9 mouse cellular contexts compared by ENCODE assay signal in genomic region chr5:111842461-111842860, GRCm38 (mm10).
DNase-seq lines count a peak whose midpoint lies in the region; ATAC-seq and TF ChIP-seq lines count a peak whose summit lies in the region.
"Had no signal": no experiment of that assay in that cellular context is flagged by ENCODE, and none has a peak within 500 bp of the region (broad histone marks: within the 10 kb centered on the region; RNA-seq: fewer than 3 reads in every experiment).

No protein-coding gene starts in this region.

- H3K4me2 ChIP-seq in midbrain, embryonic 14.5 days (ENCODE audit: low read length), result peak overlapping the region; percentile 7; the same call in 1 of the 2 replicates

- TF ChIP-seq CTCF in gastrocnemius, adult 2 months (IDR thresholded peaks at IDR 0.05), result no peak

- intact Hi-C loops in gastrocnemius, adult 2 months (cut with DNase I), result no loop called here

- 49% methylated on average over 17 of the region's 17 CpGs for WGBS in midbrain, embryonic 14.5 days

- DNase-seq in embryo, embryonic 10 days (ENCODE audit: low spot score), result peak; percentile 57
- DNase-seq in embryo, embryonic 9.5 days (ENCODE audit: extremely low spot score), result no peak
- DNase-seq in T-cell, adult 2 months (ENCODE audit: low spot score), result peak; percentile 72
- peak; percentile 62 for DNase-seq in midbrain, embryonic 14.5 days
- DNase-seq in gastrocnemius, adult 2 months, result no peak
- no peak for DNase-seq in right cerebral cortex, postnatal 10 days (ENCODE audit: low spot score in 2 of 2)
- DNase-seq: cerebellum, postnatal 36 days had no signal

- H3K9me3 ChIP-seq in midbrain, embryonic 14.5 days (ENCODE audit: control insufficient read depth, low read length), result no peaks in the 10 kb centered on the region

- H3K36me3 ChIP-seq in midbrain, embryonic 14.5 days (ENCODE audit: control insufficient read depth, insufficient read depth, low read length), result no peaks in the 10 kb centered on the region

- H3K4me3 ChIP-seq in midbrain, embryonic 14.5 days (replicated peaks; ENCODE audit: low read depth, low read length), result no peak overlapping the region
- H3K4me3 ChIP-seq in gastrocnemius, adult 2 months, result no peak overlapping the region

- ATAC-seq in inflammation-experienced regulatory T-cells, adult 6 months, result peak; percentile 43
- no peak for ATAC-seq in midbrain, embryonic 14.5 days (ENCODE audit: low FRiP score, low TSS enrichment)
- no peak for ATAC-seq in frontal cortex, adult (ENCODE audit: low TSS enrichment)

- H3K27me3 ChIP-seq in midbrain, embryonic 14.5 days (ENCODE audit: control insufficient read depth, insufficient read depth, low read length), result no peaks in the 10 kb centered on the region

- H3K4me1 ChIP-seq in midbrain, embryonic 14.5 days (ENCODE audit: control insufficient read depth, insufficient read depth, low read length), result peaks cover 30% of the 10 kb centered on the region

- H3K9ac ChIP-seq in midbrain, embryonic 14.5 days (replicated peaks; ENCODE audit: low read length), result no peak overlapping the region

- peak overlapping the region; percentile 43 for H3K27ac ChIP-seq in midbrain, embryonic 14.5 days (replicated peaks; ENCODE audit: low read depth, low read length)
- no peak overlapping the region for H3K27ac ChIP-seq in gastrocnemius, adult 2 months

Comparison
In these comparisons a context has a peak if more than half of its experiments do, and no peak if none do; other contexts are left out.
1. DNase-seq: peak in embryo, embryonic 10 days (single experiment), T-cell, adult 2 months (single experiment) and midbrain, embryonic 14.5 days (single experiment); none in embryo, embryonic 9.5 days (single experiment), gastrocnemius, adult 2 months (single experiment) and right cerebral cortex, postnatal 10 days (0 of 2).